Mouse (Mus musculus) gastrocnemius, adult 2 months (tissue): ENCODE measurements around the gene Smim13. TPM values are rescaled to one million over a fixed set of nuclear protein-coding genes. Genes with fewer than 3 reads are reported as not detected.

Experiments
- DNase-seq: peaks from one replicate; pipeline ENCODE4 v3.0.0; 2022
- H3K27ac ChIP-seq: fragments of 200-600 bp; 2 replicates; pipeline ENCODE4 v1.8.1; 2022; ENCODE audit warnings: mild to moderate bottlenecking
- H3K4me3 ChIP-seq: fragments of 200-600 bp; 2 replicates; pipeline ENCODE4 v1.8.1; 2022; ENCODE audit warnings: mild to moderate bottlenecking, moderate library complexity
- CTCF ChIP-seq: fragments of 200-600 bp; IDR thresholded peaks from 2 replicates; pipeline ENCODE4 v1.8.1; 2022; ENCODE audit warnings: antibody characterized with exemption, mild to moderate bottlenecking, moderate library complexity
- intact Hi-C: fragments of 180-260 bp; cut with DNase I; formaldehyde crosslinking; loops from one replicate; pipeline ENCODE4 v1.15.1; 2025
- total RNA-seq, 2 experiments: library from RNA; stranded (reverse); gene quantifications; 2 replicates each; pipeline ENCODE4 v1.2.3; 2021

The Smim13 gene
- total RNA-seq, 2 experiments from 2014 or later = 37.7 to 42.7 TPM

- TF ChIP-seq CTCF = peak; percentile 67
- intact Hi-C loops = no loop called here
- H3K27ac ChIP-seq = no peak within 1 kb of the TSS
- peak; percentile 76 for DNase-seq
- H3K4me3 ChIP-seq = peak within 1 kb of the TSS; percentile 72
Observed at GRCm38 (mm10) chr13:41220304-41220834, 29.3 kb upstream of the Smim13 start, which contains the start of gene Elovl2. Gene Elovl2, minus strand, starts transcription at chr13:41220405.

- Histone ChIP-seq H3K27ac (no peak overlapping the region), H3K4me3 (no peak overlapping the region)
- no peak for TF ChIP-seq CTCF
- intact Hi-C loops = no loop called here
- no peak for DNase-seq
Observed at GRCm38 (mm10) chr13:41226513-41226912, 23.1 kb upstream of the Smim13 start.

- H3K4me3 ChIP-seq = no peak overlapping the region
- no peak overlapping the region for H3K27ac ChIP-seq
- TF ChIP-seq CTCF = no peak
- intact Hi-C loops = no loop called here
- DNase-seq = no peak
Observed at GRCm38 (mm10) chr13:41228060-41228459, 21.6 kb upstream of the Smim13 start.

GRCm38 (mm10) chr13:41230256-41230655 is 19.4 kb upstream of the Smim13 start:
- intact Hi-C loops = no loop called here
- no peak overlapping the region for H3K4me3 ChIP-seq
- H3K27ac ChIP-seq = no peak overlapping the region
- DNase-seq = no peak
- TF ChIP-seq CTCF = no peak

- intact Hi-C loops = no loop called here
- no peak for DNase-seq
- H3K4me3 ChIP-seq = no peak overlapping the region
- TF ChIP-seq CTCF = no peak
- no peak overlapping the region for H3K27ac ChIP-seq
Observed at GRCm38 (mm10) chr13:41231389-41231983, 18.2 kb upstream of the Smim13 start.

- no peak overlapping the region for H3K27ac ChIP-seq
Observed at GRCm38 (mm10) chr13:41232209-41232608, 17.4 kb upstream of the Smim13 start.

GRCm38 (mm10) chr13:41233241-41233640 is 16.4 kb upstream of the Smim13 start:
- H3K4me3 ChIP-seq = no peak overlapping the region
- intact Hi-C loops = no loop called here
- no peak overlapping the region for H3K27ac ChIP-seq
- TF ChIP-seq CTCF = no peak
- DNase-seq = no peak

More at GRCm38 (mm10) chr13:41232209-41232608, 17.4 kb upstream of the Smim13 start:
- no peak for DNase-seq
- no peak for TF ChIP-seq CTCF
- intact Hi-C loops = no loop called here
- no peak overlapping the region for H3K4me3 ChIP-seq

GRCm38 (mm10) chr13:41235181-41235580 is 14.5 kb upstream of the Smim13 start:
- no peak for TF ChIP-seq CTCF
- DNase-seq = no peak
- Histone ChIP-seq H3K4me3 (no peak overlapping the region), H3K27ac (no peak overlapping the region)
- intact Hi-C loops = loop anchor here (5.0 kb wide), 2 partner anchors 148 to 393 kb away; no protein-coding TSS in a partner anchor

- H3K27ac ChIP-seq = no peak overlapping the region
- no peak for TF ChIP-seq CTCF
- no peak overlapping the region for H3K4me3 ChIP-seq
- intact Hi-C loops = loop anchor here (5.0 kb wide), 2 partner anchors 149 to 394 kb away; no protein-coding TSS in a partner anchor
- DNase-seq = no peak
Observed at GRCm38 (mm10) chr13:41235845-41236741, 13.6 kb upstream of the Smim13 start.

- no peak for DNase-seq
- Histone ChIP-seq H3K27ac (no peak overlapping the region), H3K4me3 (no peak overlapping the region)
- TF ChIP-seq CTCF = no peak
- intact Hi-C loops = loop anchor here (1.0 to 5.0 kb wide), 5 partner anchors 92 to 453 kb away; no protein-coding TSS in a partner anchor
Observed at GRCm38 (mm10) chr13:41238035-41238804, 11.4 kb upstream of the Smim13 start.

- TF ChIP-seq CTCF = peak; percentile 82
- intact Hi-C loops = loop anchor here (1.0 to 5.0 kb wide), 5 partner anchors 92 to 454 kb away; no protein-coding TSS in a partner anchor
- DNase-seq = no peak
- Histone ChIP-seq H3K4me3 (peak overlapping the region; percentile 5; the same call in 1 of the 2 replicates), H3K27ac (no peak overlapping the region)
Observed at GRCm38 (mm10) chr13:41238805-41239130, 10.9 kb upstream of the Smim13 start.

- DNase-seq = no peak
- no peak for TF ChIP-seq CTCF
- Histone ChIP-seq H3K27ac (no peak overlapping the region), H3K4me3 (no peak overlapping the region)
- intact Hi-C loops = loop anchor here (10.0 kb wide), 1 partner anchor 227 kb away; the partner anchor contains the start of gene Tmem14c
Observed at GRCm38 (mm10) chr13:41241557-41241956, 8.1 kb upstream of the Smim13 start.
